Mouse (Mus musculus): ENCODE data around the gene Nfya. TPM values are rescaled to one million over a fixed set of nuclear protein-coding genes. Genes with fewer than 3 reads are reported as not detected.

The Nfya gene
- 3.5 and 5.3 TPM in 2 replicates for polyA plus RNA-seq (2015; fragmentation: Nextera tagmentation; extraction: Ambion mirVana)

GRCm38 (mm10) chr17:48409380-48410298, at the start of gene Nfya, which contains the start of gene Oard1:
Gene Nfya (minus strand): TSS chr17:48409906.
Gene Oard1 (plus strand): TSS chr17:48410014.

GRCm38 (mm10) chr17:48454688-48455087, 45.0 kb upstream of the Nfya start, which contains the start of gene Unc5cl:
Gene Unc5cl (plus strand): TSS chr17:48454901.

GRCm38 (mm10) chr17:48451353-48451675, 41.6 kb upstream of the Nfya start, which contains the start of gene Tspo2:
Gene Tspo2 (minus strand): TSS chr17:48451522.

GRCm38 (mm10) chr17:48432158-48432980, 22.7 kb upstream of the Nfya start, which contains the start of gene Apobec2:
Gene Apobec2 (minus strand): TSS chr17:48432930.

GRCm38 (mm10) chr17:48359616-48360015, 50.1 kb downstream of the Nfya start, which contains the start of gene Treml1:
Gene Treml1 (plus strand): TSS chr17:48359916.

GRCm38 (mm10) chr17:48346231-48346630, 63.5 kb downstream of the Nfya start, which contains the start of gene Trem2:
Gene Trem2 (plus strand): TSS chr17:48346401.

Other genes with a start within 250 kb of the Nfya start
- 0.48 and 3.5 TPM in 2 replicates for gene A530064D06Rik, start 242.6 kb downstream of the Nfya start, polyA plus RNA-seq (2015; fragmentation: Nextera tagmentation; extraction: Ambion mirVana)
- gene Trem1, start 177.1 kb downstream of the Nfya start, polyA plus RNA-seq (2015; fragmentation: Nextera tagmentation; extraction: Ambion mirVana), result 0.49 and 6.2 TPM in 2 replicates
- gene Trem3, start 162.1 kb downstream of the Nfya start, polyA plus RNA-seq (2015; fragmentation: Nextera tagmentation; extraction: Ambion mirVana), result 0.17 and 1.5 TPM in 2 replicates
- gene Treml4, start 145.6 kb downstream of the Nfya start, polyA plus RNA-seq (2015; fragmentation: Nextera tagmentation; extraction: Ambion mirVana), result 0.18 TPM in 1 of 2 replicates, not detected in the other
- gene Treml2, start 110.4 kb downstream of the Nfya start, polyA plus RNA-seq (2015; fragmentation: Nextera tagmentation; extraction: Ambion mirVana), result 0.06 and 0.10 TPM in 2 replicates
- gene B430306N03Rik, start 93.8 kb downstream of the Nfya start, polyA plus RNA-seq (2015; fragmentation: Nextera tagmentation; extraction: Ambion mirVana), result 0.40 and 1.8 TPM in 2 replicates
- gene Trem2, start 63.5 kb downstream of the Nfya start, polyA plus RNA-seq (2015; fragmentation: Nextera tagmentation; extraction: Ambion mirVana), result 4.4 and 8.9 TPM in 2 replicates
- 0.34 and 2.5 TPM in 2 replicates for gene Treml1, start 50.0 kb downstream of the Nfya start, polyA plus RNA-seq (2015; fragmentation: Nextera tagmentation; extraction: Ambion mirVana)
- gene Oard1, start 108 bp upstream of the Nfya start, polyA plus RNA-seq (2015; fragmentation: Nextera tagmentation; extraction: Ambion mirVana), result 31.9 and 33.2 TPM in 2 replicates
- gene Apobec2, start 23.0 kb upstream of the Nfya start, polyA plus RNA-seq (2015; fragmentation: Nextera tagmentation; extraction: Ambion mirVana), result 3.4 and 4.5 TPM in 2 replicates
- 0.31 and 2.8 TPM in 2 replicates for gene Tspo2, start 41.6 kb upstream of the Nfya start, polyA plus RNA-seq (2015; fragmentation: Nextera tagmentation; extraction: Ambion mirVana)
- 0.07 TPM in 1 of 2 replicates, not detected in the other for gene Unc5cl, start 45.0 kb upstream of the Nfya start, polyA plus RNA-seq (2015; fragmentation: Nextera tagmentation; extraction: Ambion mirVana)

Measured in urinary bladder, postnatal 0 days (tissue).